Mouse (Mus musculus): ENCODE results near the gene Tprgl. TPM values are rescaled to one million over a fixed set of nuclear protein-coding genes. Genes with fewer than 3 reads are reported as not detected.

The Tprgl gene
- polyA plus RNA-seq, 1 experiment from 2014 or later = 157 TPM

- WGBS = 63% methylated on average over 4 of the region's 4 CpGs
- Histone ChIP-seq H3K9ac (no peak overlapping the region), H3K36me3 (no peaks in the 10 kb centered on the region), H3K4me1 (peaks cover 7% of the 10 kb centered on the region), H3K27ac (no peak overlapping the region), H3K27me3 (peaks cover 69% of the 10 kb centered on the region), H3K9me3 (no peaks in the 10 kb centered on the region), H3K4me3 (no peak overlapping the region), H3K4me2 (no peak overlapping the region)
- 0 out of 2 replicates have a peak, but pooled peaks have one; percentile 20 for ATAC-seq (ENCODE audit: insufficient number of reproducible peaks, low FRiP score, low TSS enrichment, low read depth)
These were observed 25.7 kb downstream of the Tprgl start for GRCm38 (mm10) chr4:154134803-154135202.

GRCm38 (mm10) chr4:154131894-154132293 lies 28.6 kb downstream of the Tprgl start:
- 79% methylated on average over 4 of the region's 4 CpGs for WGBS
- no peaks in the 10 kb centered on the region for H3K9me3 ChIP-seq
- peaks cover 45% of the 10 kb centered on the region for H3K27me3 ChIP-seq
- no peaks in the 10 kb centered on the region for H3K4me1 ChIP-seq
- H3K9ac ChIP-seq = no peak overlapping the region
- no peak overlapping the region for H3K4me3 ChIP-seq
- no peak overlapping the region for H3K27ac ChIP-seq
- no peak overlapping the region for H3K4me2 ChIP-seq
- H3K36me3 ChIP-seq = no peaks in the 10 kb centered on the region
- ATAC-seq (ENCODE audit: insufficient number of reproducible peaks, low FRiP score, low TSS enrichment, low read depth) = no peak

- Histone ChIP-seq H3K36me3 (no peaks in the 10 kb centered on the region), H3K27ac (no peak overlapping the region), H3K4me2 (no peak overlapping the region), H3K27me3 (peaks cover 27% of the 10 kb centered on the region), H3K4me3 (no peak overlapping the region), H3K4me1 (no peaks in the 10 kb centered on the region), H3K9me3 (no peaks in the 10 kb centered on the region), H3K9ac (no peak overlapping the region)
- no peak for ATAC-seq (ENCODE audit: insufficient number of reproducible peaks, low FRiP score, low TSS enrichment, low read depth)
These were observed 30.5 kb downstream of the Tprgl start for GRCm38 (mm10) chr4:154129950-154130349.

- Histone ChIP-seq H3K27ac (no peak overlapping the region), H3K4me3 (no peak overlapping the region), H3K27me3 (peaks cover 26% of the 10 kb centered on the region), H3K9me3 (no peaks in the 10 kb centered on the region), H3K4me1 (no peaks in the 10 kb centered on the region), H3K4me2 (no peak overlapping the region), H3K9ac (no peak overlapping the region), H3K36me3 (no peaks in the 10 kb centered on the region)
- WGBS = 62% methylated on average over 3 of the region's 3 CpGs
- no peak for ATAC-seq (ENCODE audit: insufficient number of reproducible peaks, low FRiP score, low TSS enrichment, low read depth)
These were observed 33.2 kb downstream of the Tprgl start for GRCm38 (mm10) chr4:154127273-154127672.

GRCm38 (mm10) chr4:154125202-154125601 lies 35.3 kb downstream of the Tprgl start:
- H3K27ac ChIP-seq = no peak overlapping the region
- WGBS = 62% methylated on average over 5 of the region's 5 CpGs

GRCm38 (mm10) chr4:154123553-154123952 lies 36.9 kb downstream of the Tprgl start:
- WGBS = 64% methylated on average over 6 of the region's 6 CpGs
- no peak overlapping the region for H3K4me3 ChIP-seq
- peaks cover 26% of the 10 kb centered on the region for H3K27me3 ChIP-seq
- H3K9me3 ChIP-seq = no peaks in the 10 kb centered on the region
- H3K4me1 ChIP-seq = no peaks in the 10 kb centered on the region
- no peak overlapping the region for H3K27ac ChIP-seq
- no peaks in the 10 kb centered on the region for H3K36me3 ChIP-seq
- H3K4me2 ChIP-seq = no peak overlapping the region
- no peak overlapping the region for H3K9ac ChIP-seq
- no peak for ATAC-seq (ENCODE audit: insufficient number of reproducible peaks, low FRiP score, low TSS enrichment, low read depth)

More at GRCm38 (mm10) chr4:154125202-154125601, 35.3 kb downstream of the Tprgl start:
- no peaks in the 10 kb centered on the region for H3K9me3 ChIP-seq
- no peaks in the 10 kb centered on the region for H3K4me1 ChIP-seq
- no peaks in the 10 kb centered on the region for H3K36me3 ChIP-seq
- H3K4me3 ChIP-seq = no peak overlapping the region
- H3K9ac ChIP-seq = no peak overlapping the region
- H3K27me3 ChIP-seq = peaks cover 27% of the 10 kb centered on the region
- no peak overlapping the region for H3K4me2 ChIP-seq
- no peak for ATAC-seq (ENCODE audit: insufficient number of reproducible peaks, low FRiP score, low TSS enrichment, low read depth)

- WGBS = 72% methylated on average over 7 of the region's 7 CpGs
- no peak for ATAC-seq (ENCODE audit: insufficient number of reproducible peaks, low FRiP score, low TSS enrichment, low read depth)
These were observed 38.1 kb downstream of the Tprgl start for GRCm38 (mm10) chr4:154122374-154122773.

GRCm38 (mm10) chr4:154121800-154122199 lies 38.7 kb downstream of the Tprgl start:
- Histone ChIP-seq H3K9ac (no peak overlapping the region), H3K27ac (no peak overlapping the region), H3K9me3 (no peaks in the 10 kb centered on the region), H3K4me2 (no peak overlapping the region), H3K4me1 (no peaks in the 10 kb centered on the region), H3K36me3 (no peaks in the 10 kb centered on the region), H3K4me3 (no peak overlapping the region), H3K27me3 (peaks cover 20% of the 10 kb centered on the region)
- no peak for ATAC-seq (ENCODE audit: insufficient number of reproducible peaks, low FRiP score, low TSS enrichment, low read depth)
- 76% methylated on average over 11 of the region's 11 CpGs for WGBS

More at GRCm38 (mm10) chr4:154122374-154122773, 38.1 kb downstream of the Tprgl start:
- H3K4me2 ChIP-seq = no peak overlapping the region
- H3K9me3 ChIP-seq = no peaks in the 10 kb centered on the region
- H3K4me1 ChIP-seq = no peaks in the 10 kb centered on the region
- no peak overlapping the region for H3K9ac ChIP-seq
- H3K27me3 ChIP-seq = peaks cover 23% of the 10 kb centered on the region
- no peaks in the 10 kb centered on the region for H3K36me3 ChIP-seq
- no peak overlapping the region for H3K27ac ChIP-seq
- H3K4me3 ChIP-seq = no peak overlapping the region

GRCm38 (mm10) chr4:154119208-154119607 lies 41.3 kb downstream of the Tprgl start:
- 80% methylated on average over 9 of the region's 9 CpGs for WGBS
- Histone ChIP-seq H3K27ac (no peak overlapping the region), H3K4me3 (no peak overlapping the region), H3K9ac (no peak overlapping the region), H3K4me2 (no peak overlapping the region), H3K4me1 (no peaks in the 10 kb centered on the region), H3K27me3 (peaks cover 19% of the 10 kb centered on the region), H3K9me3 (no peaks in the 10 kb centered on the region), H3K36me3 (no peaks in the 10 kb centered on the region)
- ATAC-seq (ENCODE audit: insufficient number of reproducible peaks, low FRiP score, low TSS enrichment, low read depth) = no peak

- no peak overlapping the region for H3K27ac ChIP-seq
- no peaks in the 10 kb centered on the region for H3K4me1 ChIP-seq
- no peak overlapping the region for H3K4me3 ChIP-seq
- peaks cover 19% of the 10 kb centered on the region for H3K27me3 ChIP-seq
- no peak overlapping the region for H3K4me2 ChIP-seq
- H3K9ac ChIP-seq = no peak overlapping the region
- H3K36me3 ChIP-seq = no peaks in the 10 kb centered on the region
- H3K9me3 ChIP-seq = no peaks in the 10 kb centered on the region
- WGBS = 70% methylated on average over 9 of the region's 9 CpGs
- ATAC-seq (ENCODE audit: insufficient number of reproducible peaks, low FRiP score, low TSS enrichment, low read depth) = no peak
These were observed 41.7 kb downstream of the Tprgl start for GRCm38 (mm10) chr4:154118782-154119181.

GRCm38 (mm10) chr4:154116421-154116820 lies 44.0 kb downstream of the Tprgl start:
- no peak overlapping the region for H3K9ac ChIP-seq
- no peak overlapping the region for H3K27ac ChIP-seq
- no peaks in the 10 kb centered on the region for H3K27me3 ChIP-seq
- H3K36me3 ChIP-seq = no peaks in the 10 kb centered on the region
- H3K4me2 ChIP-seq = no peak overlapping the region
- no peaks in the 10 kb centered on the region for H3K9me3 ChIP-seq
- WGBS = 48% methylated on average over 7 of the region's 7 CpGs
- H3K4me1 ChIP-seq = no peaks in the 10 kb centered on the region
- H3K4me3 ChIP-seq = no peak overlapping the region
- no peak for ATAC-seq (ENCODE audit: insufficient number of reproducible peaks, low FRiP score, low TSS enrichment, low read depth)

- ATAC-seq (ENCODE audit: insufficient number of reproducible peaks, low FRiP score, low TSS enrichment, low read depth) = no peak
- H3K27me3 ChIP-seq = peaks cover 45% of the 10 kb centered on the region
- no peak overlapping the region for H3K27ac ChIP-seq
- H3K9me3 ChIP-seq = no peaks in the 10 kb centered on the region
- WGBS = 74% methylated on average over 11 of the region's 11 CpGs
- H3K36me3 ChIP-seq = no peaks in the 10 kb centered on the region
- no peak overlapping the region for H3K9ac ChIP-seq
- H3K4me1 ChIP-seq = peaks cover 9% of the 10 kb centered on the region; the same call in 1 of the 2 replicates
- H3K4me2 ChIP-seq = no peak overlapping the region
- H3K4me3 ChIP-seq = no peak overlapping the region
These were observed 50.6 kb downstream of the Tprgl start for GRCm38 (mm10) chr4:154109850-154110243.

- H3K4me3 ChIP-seq = no peak overlapping the region
- no peak overlapping the region for H3K9ac ChIP-seq
- no peak for ATAC-seq (ENCODE audit: insufficient number of reproducible peaks, low FRiP score, low TSS enrichment, low read depth)
- H3K9me3 ChIP-seq = no peaks in the 10 kb centered on the region
- peaks cover 50% of the 10 kb centered on the region for H3K27me3 ChIP-seq
- peaks cover 9% of the 10 kb centered on the region; the same call in 1 of the 2 replicates for H3K4me1 ChIP-seq
- no peak overlapping the region for H3K4me2 ChIP-seq
- no peaks in the 10 kb centered on the region for H3K36me3 ChIP-seq
- WGBS = 36% methylated on average over 18 of the region's 18 CpGs
- no peak overlapping the region for H3K27ac ChIP-seq
These were observed 51.1 kb downstream of the Tprgl start for GRCm38 (mm10) chr4:154109216-154109849.

All from limb, embryonic 15.5 days (tissue).